Mouse (Mus musculus) kidney, adult 8-10 months (tissue): ENCODE data around the gene Nek7.

Source experiments
- DNase-seq, 2 experiments: peaks; one replicate each; pipeline ENCODE4 v3.0.0; 2022

Gene Nek7

DNA sequence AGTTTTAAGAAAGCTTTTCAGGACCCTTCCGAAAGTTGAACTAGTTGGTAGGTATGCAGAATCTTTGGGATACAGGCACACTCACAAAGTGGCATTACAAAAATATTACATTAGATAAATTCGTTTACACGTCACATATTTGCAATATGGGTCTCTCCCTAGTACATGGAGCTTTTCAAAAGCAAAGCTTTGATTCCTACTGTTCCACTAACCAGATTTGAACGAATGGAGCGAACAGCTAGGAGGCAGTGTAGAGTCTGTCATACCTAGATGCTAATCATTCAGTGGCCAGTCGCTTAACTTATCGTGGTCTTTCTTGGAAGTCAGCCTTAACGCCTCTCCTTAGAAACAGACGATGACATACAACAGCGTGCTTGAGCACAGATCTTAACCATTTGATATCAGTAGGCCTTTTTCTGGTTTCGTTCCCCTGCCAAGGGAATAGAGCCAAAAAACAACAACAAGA lies at the start of gene Nek7:
TSS of gene Nek7 (minus strand) at position 146 of the 466 bp plus-strand sequence.
- DNase-seq = peak; percentile 73 to 77

DNA sequence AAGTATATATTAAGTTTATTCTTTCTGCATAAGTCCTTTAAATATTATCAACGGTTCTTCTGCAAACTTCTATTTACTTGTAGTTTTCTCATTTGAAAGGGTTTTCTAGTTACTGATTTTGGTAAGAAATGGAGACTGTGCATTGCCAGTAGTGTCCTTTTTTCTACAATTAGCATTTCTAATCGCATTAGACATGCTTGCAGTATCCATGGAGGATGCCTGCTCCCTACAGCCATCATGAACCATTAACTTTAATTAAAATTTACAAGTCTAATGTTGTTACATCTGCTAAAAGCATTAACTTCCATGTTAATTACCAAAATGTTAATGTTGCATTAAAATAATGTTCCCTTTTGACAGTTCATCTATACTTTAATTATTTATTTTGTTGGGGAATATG lies 42.4 kb upstream of the Nek7 start:
- no peak for DNase-seq

DNA sequence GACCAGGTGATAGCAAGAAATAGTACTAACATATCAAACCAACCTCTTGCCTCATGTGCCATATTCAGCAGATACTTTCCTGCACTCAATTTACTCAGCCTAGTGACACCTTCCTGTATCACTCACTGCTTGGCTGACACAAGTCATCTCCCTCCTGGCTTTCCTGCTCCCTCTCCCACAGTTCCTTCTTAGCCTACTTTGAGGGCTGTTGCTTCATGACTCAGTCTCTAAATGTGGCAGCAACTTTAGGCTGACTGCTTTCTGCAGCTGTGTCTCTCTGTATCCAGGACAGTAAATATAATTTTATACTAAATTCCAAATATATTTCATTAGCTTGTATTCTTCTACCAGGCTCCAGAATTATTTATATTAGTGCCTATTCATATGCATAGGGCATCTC lies 34.3 kb upstream of the Nek7 start:
- DNase-seq = no peak

DNA sequence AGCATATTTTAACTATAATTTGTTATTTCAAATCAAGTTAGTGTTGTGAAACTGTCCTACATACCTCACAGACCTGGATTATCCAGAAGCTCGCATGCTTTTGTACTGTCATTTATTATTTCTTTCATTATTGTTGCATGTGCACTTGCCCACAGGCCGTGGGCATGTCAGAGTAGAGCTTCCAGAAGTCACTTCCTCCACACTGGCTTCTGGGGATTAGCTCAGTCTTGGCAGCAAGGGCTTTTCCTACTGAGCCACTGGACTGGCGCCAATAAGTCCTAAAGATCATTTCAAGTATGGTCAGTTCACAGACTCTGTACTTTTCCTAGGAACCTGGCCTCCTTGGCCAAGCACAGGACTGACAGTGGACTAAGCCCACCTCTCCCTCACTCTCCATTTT lies 25.1 kb upstream of the Nek7 start:
- peak; percentile 56 to 65 for DNase-seq

DNA sequence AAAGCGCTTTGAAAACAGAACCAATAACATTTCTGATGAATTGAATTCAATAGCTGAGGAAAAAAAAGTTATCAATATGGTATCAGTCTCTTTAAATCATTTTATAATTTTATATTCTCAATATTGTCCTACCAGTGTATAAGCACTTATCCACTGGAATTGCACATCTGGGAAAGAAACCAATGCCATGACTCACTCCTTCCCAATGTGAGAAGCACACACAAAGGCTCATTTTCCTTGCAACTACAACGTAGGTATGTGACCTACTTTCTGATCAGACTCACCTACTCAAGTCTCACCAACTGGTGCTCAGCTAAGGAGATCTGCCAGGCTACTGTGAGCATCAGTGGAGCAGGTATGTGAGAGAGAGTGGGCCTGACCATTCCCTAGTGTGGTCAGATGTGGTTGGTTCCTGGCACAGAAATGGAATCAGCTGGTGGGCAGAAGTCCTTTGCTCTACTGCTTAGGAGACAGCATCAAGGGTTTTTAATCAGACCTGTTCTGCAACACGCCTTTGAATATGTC lies 23.4 kb upstream of the Nek7 start:
- no peak for DNase-seq

DNA sequence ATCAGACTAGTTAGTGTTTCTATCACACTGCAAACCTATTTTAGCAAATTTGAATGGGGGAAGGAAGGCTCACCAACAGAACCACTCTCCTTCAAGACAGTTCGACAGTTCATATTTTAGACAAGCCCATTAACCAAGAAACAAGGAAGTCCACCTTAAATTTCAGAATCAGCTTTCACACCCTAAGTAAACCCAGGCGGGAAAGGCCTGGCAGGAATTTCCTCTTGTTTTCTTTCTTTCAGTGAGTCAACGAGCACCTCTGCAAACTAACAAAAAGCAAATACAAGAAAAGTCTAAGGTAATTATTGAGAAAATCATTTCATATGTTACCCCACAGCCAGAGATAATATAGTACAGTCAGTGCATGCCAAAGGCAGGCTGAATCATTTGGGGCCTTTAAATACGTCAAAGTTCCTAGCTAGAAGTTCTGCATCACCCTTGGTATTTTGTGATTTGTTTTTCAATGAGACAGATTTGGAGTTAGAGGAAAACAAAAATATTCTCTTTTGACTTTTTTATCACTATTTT lies 21.1 kb upstream of the Nek7 start:
- DNase-seq = no peak

DNA sequence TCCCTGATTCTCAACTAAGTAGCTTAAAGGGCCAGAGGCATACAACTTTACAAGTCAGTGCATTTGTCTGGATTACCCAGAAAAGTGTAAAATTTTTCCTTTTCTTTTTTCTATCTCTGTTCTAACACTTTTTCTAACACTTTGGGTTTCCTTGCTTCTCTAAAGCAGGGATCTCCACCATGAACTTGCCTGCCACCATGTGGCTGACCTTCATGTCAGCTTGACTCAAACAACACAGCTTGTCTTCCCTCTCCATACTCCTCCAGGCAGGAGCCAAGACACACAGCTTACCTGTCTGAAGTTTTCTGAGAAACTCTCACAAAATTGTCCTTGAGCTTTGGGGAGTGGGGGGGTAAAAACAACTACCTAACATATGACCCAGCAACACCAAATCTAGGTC lies 17.9 kb upstream of the Nek7 start:
- peak; percentile 20 to 66 for DNase-seq

DNA sequence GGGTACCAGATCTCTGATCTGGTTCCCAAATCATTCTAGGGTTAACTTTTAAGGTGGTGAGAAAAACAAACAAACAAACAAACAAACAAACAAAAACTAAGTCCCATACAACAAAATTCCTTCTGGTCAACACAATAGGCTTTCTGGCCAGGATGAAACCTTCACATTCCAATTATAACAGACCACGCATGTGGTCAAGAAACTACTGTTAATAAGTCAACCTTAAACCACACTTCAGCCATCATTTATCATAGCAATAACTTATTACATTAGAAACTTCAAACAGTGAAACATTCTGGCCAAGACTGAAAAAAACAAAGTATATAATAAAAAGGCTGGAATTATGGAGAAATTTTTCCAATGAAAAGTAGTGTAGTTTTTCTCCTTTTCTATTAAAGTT lies 14.6 kb upstream of the Nek7 start:
- DNase-seq = peak in 1 of 2 experiments; percentile 30

DNA sequence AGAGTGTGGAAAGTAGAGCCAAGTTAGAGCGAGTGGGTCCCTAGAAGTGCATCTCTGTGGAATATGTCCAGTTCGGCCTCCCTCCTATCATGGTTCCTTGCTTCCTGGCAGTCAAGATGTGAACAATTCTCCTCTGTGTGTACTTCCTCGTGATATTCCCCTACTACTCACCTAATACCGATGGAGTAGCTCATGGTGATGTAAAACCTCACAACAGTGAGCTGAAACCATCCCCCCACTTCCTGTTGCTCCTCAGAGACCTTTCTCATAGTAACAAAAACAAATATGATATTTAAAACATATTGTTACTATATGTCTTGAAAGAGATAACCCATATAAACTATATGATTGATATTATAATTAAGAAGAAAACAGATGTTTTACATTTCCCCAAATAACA lies 9.0 kb upstream of the Nek7 start:
- no peak for DNase-seq

DNA sequence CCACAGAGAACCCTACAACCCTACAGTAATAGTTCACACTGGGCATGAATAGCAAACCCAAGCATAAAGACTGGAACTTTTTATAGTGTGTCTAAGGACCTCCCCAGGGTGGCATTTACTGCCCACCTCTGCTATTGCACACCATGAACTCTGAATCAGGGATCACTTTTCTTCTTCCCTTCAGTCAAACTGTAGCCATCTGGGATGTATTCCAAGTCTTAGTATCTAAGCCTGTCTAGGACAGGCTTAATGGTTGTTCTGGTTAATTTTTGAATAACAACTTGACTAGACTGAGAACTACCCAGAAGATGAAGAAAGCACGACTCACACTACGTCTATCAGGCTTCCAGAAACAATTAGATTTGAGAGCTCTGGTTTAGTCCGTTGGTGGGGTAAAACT lies 8.5 kb upstream of the Nek7 start:
- peak in 1 of 2 experiments; percentile 35 for DNase-seq

DNA sequence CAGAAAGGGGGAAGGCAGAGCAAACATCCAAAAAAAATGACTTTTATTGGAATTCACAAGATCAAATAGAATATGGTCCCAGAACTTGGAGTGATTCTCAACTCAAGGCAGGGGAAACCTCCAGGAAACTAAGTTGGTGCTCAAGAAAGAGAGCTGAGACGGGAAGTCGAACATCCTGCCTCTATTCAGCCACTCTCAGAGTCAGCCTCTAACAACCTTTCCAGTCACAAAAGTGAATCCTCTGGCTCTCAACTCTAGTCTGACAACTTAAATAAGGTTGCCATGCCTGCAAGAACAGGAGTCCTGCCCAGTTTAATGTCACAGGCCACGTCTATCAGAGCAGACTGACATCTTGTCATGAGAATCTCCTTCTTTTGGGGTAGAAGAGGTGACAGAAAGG lies 7.9 kb upstream of the Nek7 start:
- no peak for DNase-seq

DNA sequence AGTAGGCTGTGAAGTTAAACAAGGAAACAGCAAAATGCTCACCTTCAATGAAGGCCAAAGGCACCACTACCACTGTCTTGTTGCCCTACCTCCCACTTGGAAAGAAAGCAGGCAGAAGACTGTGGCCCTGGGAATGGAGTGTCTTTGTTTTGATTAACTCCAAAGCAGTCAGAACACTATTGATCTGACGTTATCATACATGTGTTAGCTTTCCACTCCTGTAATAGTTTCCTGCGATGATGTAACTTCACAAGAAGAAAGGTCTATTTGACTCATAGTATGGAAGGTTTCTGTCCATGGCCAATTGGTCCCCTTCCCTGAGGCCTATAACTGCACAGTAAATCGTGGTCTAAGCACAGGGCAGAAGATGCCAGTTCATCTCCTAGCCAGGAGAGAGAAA lies 6.3 kb upstream of the Nek7 start:
- DNase-seq = no peak

DNA sequence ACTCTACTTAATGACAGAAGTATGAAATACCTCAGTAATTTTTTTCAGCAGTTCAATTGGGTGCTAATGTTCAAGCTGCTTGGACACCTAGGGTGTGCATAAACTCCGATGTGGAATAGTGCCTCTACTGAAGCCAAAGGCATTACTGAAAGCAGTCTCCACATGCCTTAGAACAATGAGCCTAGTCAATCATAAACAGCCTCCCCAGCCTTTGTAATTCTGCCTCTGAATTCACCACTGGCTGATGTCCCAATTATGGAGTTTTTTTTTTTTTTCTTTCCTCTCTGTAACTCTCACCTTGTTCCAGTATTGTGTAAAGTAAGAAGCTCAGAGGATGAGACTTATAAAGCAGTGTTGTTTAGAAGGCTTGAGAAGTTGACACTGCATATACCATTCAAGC lies 3.9 kb upstream of the Nek7 start:
- DNase-seq = peak in 1 of 2 experiments; percentile 41

DNA sequence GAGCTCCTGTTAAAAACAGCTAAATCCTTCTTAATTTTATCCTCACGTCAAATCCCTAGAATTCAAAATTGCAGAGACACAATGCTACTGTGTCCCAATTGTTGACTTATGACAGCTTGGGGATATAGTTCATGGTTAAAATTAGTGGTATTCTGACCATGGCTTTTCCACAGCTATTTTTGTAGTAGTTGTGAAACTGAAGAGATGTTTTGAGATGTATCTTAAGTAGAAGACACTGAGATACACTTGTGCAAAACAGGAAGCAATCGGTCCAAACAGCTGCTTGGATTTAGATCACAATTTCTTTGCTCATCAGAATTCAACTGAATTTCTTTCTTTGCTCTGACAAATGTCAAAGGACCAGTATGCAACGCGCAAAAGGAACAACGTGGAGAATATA lies 2.9 kb upstream of the Nek7 start:
- DNase-seq = no peak

DNA sequence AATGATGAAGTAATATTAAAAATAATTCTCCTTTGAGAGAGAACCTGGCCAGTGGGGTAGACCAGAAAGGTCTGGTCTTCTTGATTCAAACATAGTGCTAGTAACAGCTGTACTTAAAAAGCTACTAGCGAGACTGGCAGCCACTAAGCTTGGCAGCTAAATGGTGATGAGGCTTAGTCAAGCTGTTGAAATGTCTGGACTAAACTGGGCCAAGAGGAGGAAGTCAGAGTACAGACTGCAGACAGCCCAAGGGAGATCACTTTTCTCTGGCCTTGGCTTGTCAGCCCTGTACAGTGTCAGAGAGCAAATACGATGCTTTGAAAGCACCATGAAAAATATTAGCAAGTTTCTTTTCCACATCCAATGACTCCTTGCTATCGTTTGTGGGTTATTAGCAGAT lies 2.5 kb upstream of the Nek7 start:
- DNase-seq = no peak

DNA sequence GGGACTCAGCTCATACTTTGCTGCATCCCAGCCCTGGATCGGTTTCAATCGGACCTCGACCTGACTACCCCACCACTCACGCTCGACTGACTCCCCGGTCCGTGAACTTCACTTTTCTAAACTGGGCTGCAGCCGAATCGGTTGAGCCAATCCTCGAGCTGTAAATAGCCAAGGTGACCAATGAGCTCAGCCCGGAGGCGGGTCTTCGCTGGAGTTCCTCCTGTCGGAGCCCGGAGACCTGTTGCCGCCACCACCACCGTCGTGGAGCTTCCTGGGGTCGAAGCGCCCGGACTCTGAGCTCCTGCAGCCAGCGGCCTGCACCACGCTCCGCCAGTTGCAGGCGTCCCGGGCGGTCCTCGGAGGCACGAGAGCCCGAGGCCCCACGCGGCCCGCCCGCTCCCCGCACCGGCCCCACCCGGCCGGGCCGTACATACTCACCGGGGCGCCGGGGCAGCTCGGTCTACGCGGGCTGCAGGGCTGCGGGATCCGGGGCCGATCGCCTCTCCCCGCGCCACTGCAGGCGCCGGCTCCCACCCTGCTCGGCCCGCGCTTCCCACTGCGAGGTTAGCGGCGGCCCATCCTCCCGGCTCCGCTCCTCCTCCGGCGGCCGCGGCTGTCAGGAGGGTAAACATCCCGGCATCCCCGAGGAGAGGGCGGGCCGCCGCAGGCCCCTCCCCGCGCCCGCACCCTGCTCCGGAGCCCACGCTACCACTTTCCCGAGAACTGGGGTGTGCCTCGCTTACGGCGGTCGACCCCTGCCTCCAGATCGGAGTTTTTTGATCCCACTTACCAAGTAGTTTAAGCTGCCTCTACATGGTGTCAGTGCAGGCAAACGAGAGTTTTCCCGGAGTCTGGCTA lies 598 bp downstream of the Nek7 start:
- DNase-seq = peak; percentile 99

DNA sequence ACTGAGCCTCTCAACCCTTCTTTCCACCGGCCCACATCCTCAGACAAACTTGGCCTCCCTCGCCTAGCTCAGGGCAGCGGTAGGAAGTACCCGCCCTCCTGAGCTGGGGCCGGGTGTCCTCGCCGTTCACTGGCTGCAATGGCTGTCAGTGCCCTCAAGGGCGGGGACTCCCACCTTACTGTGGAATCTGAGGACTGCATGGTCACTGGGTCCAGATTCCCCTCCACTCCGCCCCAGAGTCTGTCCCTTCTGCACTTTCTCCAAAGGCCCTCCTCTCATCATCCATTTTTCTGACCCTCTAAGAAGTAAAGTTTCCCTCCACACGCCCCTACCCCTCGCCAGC lies 2.0 kb downstream of the Nek7 start:
- DNase-seq = peak; percentile 93 to 94

DNA sequence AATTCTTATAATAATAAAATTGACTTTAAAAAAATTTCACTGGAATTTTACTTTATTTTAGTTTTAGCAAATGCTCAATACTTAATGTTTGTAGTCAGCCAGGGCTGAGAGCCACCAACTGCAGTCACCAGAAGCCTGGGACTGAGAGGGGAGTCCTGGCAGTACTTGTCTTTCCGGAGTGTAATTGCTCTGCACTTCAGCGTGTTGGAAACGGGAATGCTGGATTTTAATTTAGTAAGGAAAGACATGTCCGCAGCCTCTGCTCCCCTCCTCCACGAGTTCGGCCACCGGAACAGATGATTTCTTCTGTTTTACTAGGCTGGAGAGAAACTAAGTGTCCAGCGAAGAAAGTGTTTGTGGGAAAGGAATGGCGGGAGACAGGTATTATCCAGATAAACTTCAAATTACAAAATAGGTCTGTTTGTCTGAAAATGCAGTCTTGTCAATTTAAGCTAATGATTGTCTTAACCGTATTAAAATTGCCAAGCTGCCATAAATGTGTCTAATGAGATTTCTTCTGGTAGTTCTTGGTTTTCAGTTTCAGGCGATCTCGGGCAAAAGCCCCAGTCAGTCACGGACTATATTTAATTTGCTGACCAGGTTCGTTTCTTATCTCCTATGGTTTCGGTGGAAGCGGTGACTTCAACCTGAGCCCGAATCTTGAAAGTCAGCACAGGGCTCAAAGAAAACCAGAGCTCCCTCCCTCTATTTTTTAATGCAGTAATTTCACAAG lies 2.5 kb downstream of the Nek7 start:
- no peak for DNase-seq

DNA sequence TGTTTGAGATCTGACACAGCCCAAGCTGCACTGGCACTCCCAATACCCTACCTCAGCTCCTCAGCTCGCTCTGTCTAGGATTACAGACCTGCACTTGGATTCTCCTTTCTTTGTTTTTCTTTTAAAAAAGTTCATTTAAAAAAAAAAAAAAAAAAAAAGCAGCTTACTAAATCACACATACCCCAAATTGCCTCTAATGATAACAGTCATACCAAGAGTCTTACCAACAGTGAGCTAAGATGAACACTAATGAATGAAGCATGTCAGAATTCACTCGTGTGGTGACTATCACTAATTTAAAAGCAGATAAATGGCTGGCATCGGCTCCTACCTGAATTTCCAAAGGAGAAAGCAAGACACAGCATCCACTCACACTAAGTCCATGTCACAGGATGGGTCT lies 4.6 kb downstream of the Nek7 start:
- no peak for DNase-seq

DNA sequence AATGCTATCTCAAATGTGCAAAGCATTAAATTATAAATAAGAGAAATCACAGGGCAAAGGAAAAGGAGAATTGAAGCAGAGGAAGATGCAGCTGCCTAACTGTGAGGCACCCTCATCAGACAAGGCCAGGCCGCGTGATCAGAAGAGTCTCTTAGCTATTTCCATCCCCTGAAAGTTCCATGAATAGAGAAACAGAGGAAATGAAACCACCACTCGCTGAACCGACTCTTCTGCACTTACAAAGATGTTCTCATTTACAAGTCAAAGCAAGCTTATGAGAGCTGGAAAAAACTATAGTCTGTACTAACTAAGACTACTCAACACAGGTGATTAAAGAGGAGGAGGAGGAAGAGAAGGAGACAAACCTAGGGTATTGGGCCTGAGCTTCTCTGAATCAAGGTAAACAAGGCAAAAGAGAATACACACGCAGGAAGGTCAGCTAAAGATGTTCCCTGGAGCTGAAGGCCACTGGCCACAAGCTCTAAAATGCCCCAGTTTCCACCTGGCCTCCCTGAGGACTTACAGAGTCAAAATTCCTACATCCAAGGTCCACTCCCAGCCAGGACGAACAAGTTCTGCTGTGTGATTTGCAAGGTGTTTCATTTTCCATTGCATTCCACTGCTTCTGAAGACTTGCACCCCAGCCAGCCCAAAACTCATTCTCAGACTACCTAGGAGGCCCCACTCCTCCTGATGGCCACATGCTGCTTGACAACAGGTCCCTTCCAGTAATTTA lies 5.2 kb downstream of the Nek7 start:
- no peak for DNase-seq

DNA sequence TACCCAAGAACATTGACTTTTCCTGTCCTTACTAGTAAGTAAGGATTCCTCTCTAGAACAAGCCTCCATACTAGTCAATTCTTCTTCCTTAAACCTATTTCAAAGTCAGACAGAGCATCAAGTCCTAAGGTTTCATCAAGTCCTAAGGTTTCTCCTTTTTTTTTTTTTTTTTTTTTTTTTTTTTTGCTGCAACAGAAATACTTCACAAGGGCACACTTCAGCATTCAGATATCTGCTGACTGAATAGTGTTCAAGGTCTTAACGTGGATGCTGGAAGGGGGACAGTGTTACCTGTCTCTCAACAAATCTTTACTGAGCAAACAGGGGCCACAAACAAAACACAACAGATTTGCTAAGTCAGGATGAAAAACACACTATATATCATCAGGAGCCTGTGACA lies 7.8 kb downstream of the Nek7 start:
- DNase-seq = no peak

DNA sequence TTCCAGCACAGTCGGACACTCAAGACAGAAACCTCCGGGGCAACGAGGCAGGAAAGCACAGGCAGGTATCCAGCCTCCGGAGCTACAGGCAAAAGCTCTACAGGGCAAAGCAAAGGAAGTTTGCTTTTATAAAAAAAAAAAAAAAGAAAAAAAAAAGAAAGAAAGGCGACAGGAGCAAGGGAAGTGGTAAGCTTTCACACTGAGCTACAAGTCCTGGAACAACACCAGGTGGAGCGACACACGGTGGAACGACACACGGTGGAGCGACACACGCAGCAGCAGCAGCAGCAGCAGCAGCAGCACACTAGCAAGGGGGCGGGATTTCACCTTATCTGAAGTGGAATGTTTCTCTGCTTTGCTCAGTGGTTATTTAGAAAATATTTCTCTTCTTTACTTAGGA lies 10.8 kb downstream of the Nek7 start:
- DNase-seq = no peak

DNA sequence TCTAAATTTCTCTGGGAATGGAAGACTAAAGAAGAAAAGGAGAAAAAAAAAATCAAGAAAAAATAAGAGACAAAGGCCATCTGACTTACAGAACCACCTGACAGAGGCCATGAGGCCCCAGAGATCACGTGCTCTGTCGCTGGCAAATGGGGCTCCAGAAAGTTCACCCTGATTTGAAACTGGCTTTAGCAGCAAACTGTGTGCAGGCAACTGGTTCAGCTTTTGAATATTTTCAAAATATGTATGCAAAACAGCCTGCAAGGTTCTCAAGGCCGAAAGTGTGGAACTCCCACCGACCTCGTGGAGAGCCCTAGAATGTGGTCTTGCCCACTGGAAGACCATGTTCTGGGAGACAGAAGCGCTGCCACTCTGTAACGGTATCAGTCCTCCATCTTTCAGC lies 11.6 kb downstream of the Nek7 start:
- no peak for DNase-seq
